Mouse (Mus musculus) midbrain, embryonic 12.5 days (tissue): Measurements from ENCODE around the gene a. TPM values are rescaled to one million over a fixed set of nuclear protein-coding genes. Genes with fewer than 3 reads are reported as not detected.
"Not testable (repeated sequence)": the region's sequence is repeated elsewhere in the genome, so short reads cannot be mapped to it uniquely, and the experiment has no call there.

Source experiments
- ATAC-seq: fragments of 200-750 bp; cut with Nextera tagmentation; 2 replicates; pipeline ENCODE4 v1.8.0; 2017; ENCODE audit warnings: low read depth, moderate TSS enrichment, moderate library complexity; ENCODE audit not compliant: low FRiP score
- H3K27ac ChIP-seq: fragments of 300-500 bp; sonication (generic); replicated peaks from 2 replicates; pipeline ENCODE4 v1.5.1; 2016; ENCODE audit warnings: mild to moderate bottlenecking
- H3K27me3 ChIP-seq: fragments of 300-500 bp; sonication (generic); 2 replicates; pipeline ENCODE4 v1.6.1; 2016; ENCODE audit warnings: mild to moderate bottlenecking
- H3K36me3 ChIP-seq: fragments of 300-500 bp; sonication (generic); 2 replicates; pipeline ENCODE4 v1.6.1; 2016
- H3K4me1 ChIP-seq: fragments of 300-500 bp; sonication (generic); 2 replicates; pipeline ENCODE4 v1.6.1; 2016
- H3K4me2 ChIP-seq: fragments of 300-500 bp; sonication (generic); replicated peaks from 2 replicates; pipeline ENCODE4 v1.6.1; 2016; ENCODE audit warnings: mild to moderate bottlenecking, moderate library complexity
- H3K4me3 ChIP-seq: fragments of 300-500 bp; sonication (generic); 2 replicates; pipeline ENCODE4 v1.5.1; 2016; ENCODE audit warnings: mild to moderate bottlenecking
- H3K9ac ChIP-seq: fragments of 300-500 bp; sonication (generic); replicated peaks from 2 replicates; pipeline ENCODE4 v1.6.1; 2016; ENCODE audit warnings: mild to moderate bottlenecking, moderate library complexity
- H3K9me3 ChIP-seq: fragments of 300-500 bp; sonication (generic); 2 replicates; pipeline ENCODE4 v1.6.1; 2016; ENCODE audit warnings: mild to moderate bottlenecking
- WGBS: fragments of 180-500 bp; shearing (Covaris S2); methylation state at CpG from one replicate; pipeline ENCODE4 v1.1.7; 2016; 5-methylcytosine and 5-hydroxymethylcytosine counted together
- polyA plus RNA-seq: library from polyadenylated mRNA; unstranded; fragments of >200 nt; fragmentation: Nextera tagmentation; extraction: Ambion mirVana; gene quantifications from 2 replicates; pipeline ENCODE4 v1.2.1, GENCODE M21; 2016

a gene
- polyA plus RNA-seq, 1 experiment from 2014 or later: 2.2 TPM

- 74% methylated on average over 18 of the region's 18 CpGs for WGBS
These were observed 180.9 kb downstream of the a start for GRCm38 (mm10) chr2:154971919-154972692.

GRCm38 (mm10) chr2:154972981-154973380, 181.8 kb downstream of the a start:
- H3K9ac ChIP-seq: no peak overlapping the region
- no peak for ATAC-seq
- H3K4me2 ChIP-seq: no peak overlapping the region
- no peaks in the 10 kb centered on the region for H3K36me3 ChIP-seq
- H3K4me3 ChIP-seq: no peak overlapping the region
- H3K9me3 ChIP-seq: no peaks in the 10 kb centered on the region
- no peak overlapping the region for H3K27ac ChIP-seq
- no peaks in the 10 kb centered on the region for H3K27me3 ChIP-seq
- WGBS: 77% methylated on average over 5 of the region's 5 CpGs
- peaks cover 2% of the 10 kb centered on the region; the same call in 1 of the 2 replicates for H3K4me1 ChIP-seq

More at GRCm38 (mm10) chr2:154971919-154972692, 180.9 kb downstream of the a start:
- Histone ChIP-seq H3K9ac (no peak overlapping the region), H3K27ac (no peak overlapping the region), H3K4me1 (peaks cover 2% of the 10 kb centered on the region; the same call in 1 of the 2 replicates), H3K36me3 (no peaks in the 10 kb centered on the region), H3K27me3 (no peaks in the 10 kb centered on the region), H3K4me2 (no peak overlapping the region), H3K4me3 (no peak overlapping the region), H3K9me3 (no peaks in the 10 kb centered on the region)
- no peak for ATAC-seq

- WGBS: 77% methylated on average over 1 of the region's 1 CpGs
- Histone ChIP-seq H3K27ac (no peak overlapping the region), H3K4me2 (no peak overlapping the region), H3K9me3 (no peaks in the 10 kb centered on the region), H3K27me3 (no peaks in the 10 kb centered on the region), H3K4me1 (no peaks in the 10 kb centered on the region), H3K36me3 (no peaks in the 10 kb centered on the region), H3K4me3 (no peak overlapping the region), H3K9ac (no peak overlapping the region)
- ATAC-seq: no peak
These were observed 195.4 kb downstream of the a start for GRCm38 (mm10) chr2:154986609-154987008.

- Histone ChIP-seq H3K9ac (no peak overlapping the region), H3K4me2 (no peak overlapping the region), H3K9me3 (no peaks in the 10 kb centered on the region), H3K27me3 (no peaks in the 10 kb centered on the region), H3K36me3 (no peaks in the 10 kb centered on the region), H3K4me3 (no peak overlapping the region), H3K4me1 (no peaks in the 10 kb centered on the region), H3K27ac (no peak overlapping the region)
- WGBS: 84% methylated on average over 8 of the region's 8 CpGs
- no peak for ATAC-seq
These were observed 200.2 kb downstream of the a start for GRCm38 (mm10) chr2:154991411-154991810.

GRCm38 (mm10) chr2:154992083-154992482, 200.9 kb downstream of the a start:
- no peak overlapping the region for H3K27ac ChIP-seq
- H3K36me3 ChIP-seq: no peaks in the 10 kb centered on the region
- no peak overlapping the region for H3K4me3 ChIP-seq
- ATAC-seq: no peak
- 87% methylated on average over 5 of the region's 5 CpGs for WGBS
- no peak overlapping the region for H3K9ac ChIP-seq
- no peaks in the 10 kb centered on the region for H3K27me3 ChIP-seq
- H3K4me1 ChIP-seq: no peaks in the 10 kb centered on the region
- H3K4me2 ChIP-seq: no peak overlapping the region
- no peaks in the 10 kb centered on the region for H3K9me3 ChIP-seq

DNA sequence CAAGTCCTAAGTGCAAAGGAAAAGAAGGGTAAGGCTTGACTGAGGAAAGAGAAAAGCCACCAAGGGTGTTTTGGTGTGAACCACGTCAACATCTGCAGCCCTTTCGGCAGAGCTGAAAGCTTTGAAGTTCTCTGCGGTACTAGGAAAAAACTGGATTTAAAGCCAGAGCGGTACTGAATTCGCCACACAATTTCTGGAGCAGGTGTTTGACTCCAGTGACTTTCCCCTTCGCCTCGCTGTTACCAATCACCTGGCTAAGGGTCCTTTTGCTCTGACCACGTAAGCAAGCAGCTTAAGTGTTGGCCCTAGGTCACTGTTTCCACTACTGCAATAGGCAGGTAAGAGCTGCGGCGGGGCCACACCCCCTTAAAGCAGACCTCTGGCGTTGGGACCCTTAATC, 214.3 kb downstream of the a start:
- ATAC-seq: no peak
- no peaks in the 10 kb centered on the region for H3K4me1 ChIP-seq
- no peak overlapping the region for H3K27ac ChIP-seq
- no peak overlapping the region for H3K9ac ChIP-seq
- H3K9me3 ChIP-seq: no peaks in the 10 kb centered on the region
- H3K27me3 ChIP-seq: no peaks in the 10 kb centered on the region
- H3K36me3 ChIP-seq: no peaks in the 10 kb centered on the region
- 91% methylated on average over 11 of the region's 11 CpGs for WGBS
- H3K4me3 ChIP-seq: no peak overlapping the region
- H3K4me2 ChIP-seq: no peak overlapping the region

DNA sequence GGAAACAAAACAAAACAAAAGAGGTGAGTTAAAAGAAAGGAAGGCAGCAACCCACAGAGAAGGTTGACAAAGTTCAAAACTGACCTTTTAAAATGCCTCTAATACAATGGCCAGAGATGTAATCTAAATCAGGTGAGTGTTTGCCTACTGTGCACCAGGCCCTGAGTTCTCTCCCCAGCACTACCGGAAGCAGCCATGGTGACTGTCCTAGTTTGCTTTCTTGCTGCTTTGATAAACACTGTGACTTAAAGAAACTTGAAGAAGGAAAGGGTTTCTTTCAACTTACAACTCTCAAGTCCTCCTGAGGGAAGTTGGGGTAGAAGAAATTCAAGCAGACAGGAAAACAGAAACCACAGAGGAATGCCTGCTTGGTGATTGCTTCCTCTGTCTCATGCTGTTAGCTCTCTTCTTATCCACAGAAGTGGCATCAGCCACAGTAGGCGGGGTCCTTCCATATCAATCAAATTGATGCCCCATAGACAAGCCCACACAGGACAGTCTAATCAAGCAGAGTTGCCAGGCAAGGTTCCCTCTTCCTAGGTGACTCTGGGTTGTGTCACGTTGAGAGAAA, 220.0 kb downstream of the a start:
- no peak overlapping the region for H3K27ac ChIP-seq
- no peak for ATAC-seq
- H3K4me3 ChIP-seq: no peak overlapping the region
- no peak overlapping the region for H3K4me2 ChIP-seq
- 54% methylated on average over 3 of the region's 3 CpGs for WGBS
- H3K4me1 ChIP-seq: no peaks in the 10 kb centered on the region
- peaks cover 11% of the 10 kb centered on the region; the same call in 1 of the 2 replicates for H3K27me3 ChIP-seq
- H3K9me3 ChIP-seq: no peaks in the 10 kb centered on the region
- H3K9ac ChIP-seq: no peak overlapping the region
- no peaks in the 10 kb centered on the region for H3K36me3 ChIP-seq

- peaks cover 11% of the 10 kb centered on the region; the same call in 1 of the 2 replicates for H3K27me3 ChIP-seq
- ATAC-seq: no peak
- H3K4me1 ChIP-seq: no peaks in the 10 kb centered on the region
- no peak overlapping the region for H3K4me3 ChIP-seq
- no peak overlapping the region for H3K4me2 ChIP-seq
- H3K27ac ChIP-seq: no peak overlapping the region
- no peak overlapping the region for H3K9ac ChIP-seq
- H3K9me3 ChIP-seq: no peaks in the 10 kb centered on the region
- WGBS: 72% methylated on average over 6 of the region's 6 CpGs
- H3K36me3 ChIP-seq: no peaks in the 10 kb centered on the region
These were observed 221.8 kb downstream of the a start for GRCm38 (mm10) chr2:155012991-155013390.

GRCm38 (mm10) chr2:155016751-155017150, 225.5 kb downstream of the a start:
- H3K4me1 ChIP-seq: peaks cover 11% of the 10 kb centered on the region; the same call in 1 of the 2 replicates
- WGBS: 14% methylated on average over 6 of the region's 9 CpGs
- not testable (repeated sequence) for H3K9ac ChIP-seq, H3K9me3 ChIP-seq, ATAC-seq, H3K4me2 ChIP-seq, H3K4me3 ChIP-seq, H3K36me3 ChIP-seq, H3K27ac ChIP-seq
- peaks cover 16% of the 10 kb centered on the region; the same call in 1 of the 2 replicates for H3K27me3 ChIP-seq

- 2% methylated on average over 24 of the region's 26 CpGs for WGBS
- H3K4me1 ChIP-seq: peaks cover 11% of the 10 kb centered on the region
- H3K9me3 ChIP-seq, H3K36me3 ChIP-seq, ATAC-seq: not testable (repeated sequence)
- peak within 1 kb of the TSS; percentile 81 for H3K27ac ChIP-seq
- H3K9ac ChIP-seq: peak within 1 kb of the TSS; percentile 63
- H3K4me3 ChIP-seq: peak within 1 kb of the TSS; percentile 41
- peak within 1 kb of the TSS; percentile 77 for H3K4me2 ChIP-seq
- H3K27me3 ChIP-seq: peaks cover 13% of the 10 kb centered on the region; the same call in 1 of the 2 replicates
These were observed 227.1 kb downstream of the a start, which contains the start of gene Gm14226 for GRCm38 (mm10) chr2:155018251-155018755. TSS of gene Gm14226 (plus strand) at chr2:155018266.

- peaks cover 11% of the 10 kb centered on the region for H3K4me1 ChIP-seq
- H3K36me3 ChIP-seq: no peaks in the 10 kb centered on the region
- WGBS: under 1% methylated on average over 38 of the region's 38 CpGs
- peak; percentile 94 for ATAC-seq
- no peaks in the 10 kb centered on the region for H3K9me3 ChIP-seq
- H3K27me3 ChIP-seq: peaks cover 10% of the 10 kb centered on the region; the same call in 1 of the 2 replicates
- H3K9ac ChIP-seq: peak overlapping the region; percentile 63
- peak overlapping the region; percentile 81 for H3K27ac ChIP-seq
- H3K4me2 ChIP-seq: peak overlapping the region; percentile 77
- H3K4me3 ChIP-seq: peak overlapping the region; percentile 41
These were observed 227.8 kb downstream of the a start for GRCm38 (mm10) chr2:155018762-155019641.
